Mouse (Mus musculus) thymus, postnatal 25 days (tissue): ENCODE measurements at regions not wholly inside any gene's neighbourhood (a gene's known extent, or its start where the extent isn't known, plus 50 kb on each side); places are given as distances from the start of the nearest gene placed in this dataset.

Source experiments
- DNase-seq: peaks from one replicate; pipeline ENCODE4 v3.0.0; 2022

GRCm38 (mm10) chr12:92601673-92602072, 752.7 kb upstream of the Sel1l start:
- no peak for DNase-seq

- DNase-seq = no peak
These were observed 740.8 kb upstream of the Sel1l start for GRCm38 (mm10) chr12:92589725-92590124.

- DNase-seq = no peak
These were observed 740.3 kb upstream of the Sel1l start for GRCm38 (mm10) chr12:92589305-92589704.

- no peak for DNase-seq
These were observed 729.6 kb upstream of the Sel1l start for GRCm38 (mm10) chr12:92578596-92578995.
